Mouse (Mus musculus) c-Kit-positive CD71-positive TER-119-positive erythroid progenitor cells, embryonic 14.5 days (primary cell): Measurements from ENCODE around the gene Cgas.
A peak's percentile ranks its signal among the peaks of the same experiment; 100 is the strongest.

Experiments used
- DNase-seq: peaks from one replicate; pipeline ENCODE4 v3.0.0-alpha.2; 2013; ENCODE audit warnings: low spot score

Cgas gene

GRCm38 (mm10) chr9:78457026-78457425 is 14.0 kb upstream of the Cgas start:
- DNase-seq = no peak

GRCm38 (mm10) chr9:78451382-78451781 is 8.3 kb upstream of the Cgas start:
- no peak for DNase-seq

DNA sequence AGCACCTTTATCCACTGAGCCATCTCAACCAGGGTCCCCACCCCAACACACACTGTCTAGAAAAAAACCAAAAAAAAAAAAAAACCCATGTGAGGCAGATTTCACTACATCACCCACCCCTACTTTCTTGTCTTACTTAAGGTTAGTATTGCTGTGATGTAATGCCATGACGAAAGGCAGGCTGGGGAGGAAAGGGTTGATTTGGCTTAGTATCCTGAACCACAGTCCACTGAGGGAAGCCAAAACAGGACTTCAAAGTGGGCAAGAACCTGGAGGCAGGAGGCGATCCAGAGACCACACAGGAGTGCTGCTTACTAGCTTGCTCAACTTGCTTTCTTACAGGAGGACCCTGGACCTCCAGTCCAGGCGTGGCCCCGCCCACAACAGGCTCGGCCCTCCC is 7.4 kb upstream of the Cgas start:
- no peak for DNase-seq

- peak; percentile 93 for DNase-seq
These were observed 5.2 kb upstream of the Cgas start, which contains the start of the genes Mto1 and Gm17324 for GRCm38 (mm10) chr9:78447973-78448873. Gene Mto1 (plus strand): TSS chr9:78448208. Gene Gm17324 (minus strand): TSS chr9:78448786.

- no peak for DNase-seq
These were observed 4.6 kb upstream of the Cgas start for GRCm38 (mm10) chr9:78447606-78447972.

- no peak for DNase-seq
These were observed 829 bp downstream of the Cgas start for GRCm38 (mm10) chr9:78442237-78442578.

DNA sequence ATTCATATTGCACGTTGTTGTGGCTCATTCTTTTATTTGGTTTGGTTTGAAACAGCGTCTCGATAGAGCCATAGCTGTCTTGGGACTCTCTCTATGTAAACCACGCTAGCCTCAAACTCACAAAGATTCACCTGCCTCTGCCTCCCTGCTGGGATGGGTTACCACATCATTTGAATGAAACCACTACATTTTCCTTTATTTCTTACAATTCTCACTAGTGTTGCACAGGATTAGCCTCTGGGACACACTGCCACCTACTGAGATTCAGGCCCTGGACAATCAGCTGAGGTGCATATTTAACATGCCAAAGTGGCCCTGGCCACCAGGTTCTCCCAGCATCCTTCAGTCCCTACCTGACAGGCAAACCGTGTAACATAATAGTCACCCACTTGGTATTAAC is 3.6 kb downstream of the Cgas start:
- DNase-seq = no peak

DNA sequence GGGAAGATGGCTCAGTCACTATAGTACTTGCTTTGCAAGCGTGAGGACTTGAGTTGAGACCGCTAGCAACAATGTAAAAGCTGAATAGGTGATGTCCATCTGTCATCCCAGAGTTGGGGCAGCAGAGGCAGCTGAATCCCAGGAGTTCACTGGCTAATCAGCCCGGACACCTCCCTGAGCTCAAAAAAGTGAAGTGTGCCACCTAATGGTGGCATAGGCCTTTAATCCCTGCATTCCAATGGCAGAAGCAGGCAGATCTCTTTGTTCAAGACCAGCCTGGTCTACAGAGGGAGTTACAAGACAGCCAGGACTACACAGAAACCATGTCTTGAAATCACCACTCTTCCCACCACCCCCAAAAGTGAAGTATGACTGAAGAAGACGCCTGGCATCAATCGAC is 10.6 kb downstream of the Cgas start:
- no peak for DNase-seq

GRCm38 (mm10) chr9:78430486-78430885 is 12.6 kb downstream of the Cgas start:
- DNase-seq = no peak

- DNase-seq = no peak
These were observed 13.5 kb downstream of the Cgas start for GRCm38 (mm10) chr9:78429551-78429950.

DNA sequence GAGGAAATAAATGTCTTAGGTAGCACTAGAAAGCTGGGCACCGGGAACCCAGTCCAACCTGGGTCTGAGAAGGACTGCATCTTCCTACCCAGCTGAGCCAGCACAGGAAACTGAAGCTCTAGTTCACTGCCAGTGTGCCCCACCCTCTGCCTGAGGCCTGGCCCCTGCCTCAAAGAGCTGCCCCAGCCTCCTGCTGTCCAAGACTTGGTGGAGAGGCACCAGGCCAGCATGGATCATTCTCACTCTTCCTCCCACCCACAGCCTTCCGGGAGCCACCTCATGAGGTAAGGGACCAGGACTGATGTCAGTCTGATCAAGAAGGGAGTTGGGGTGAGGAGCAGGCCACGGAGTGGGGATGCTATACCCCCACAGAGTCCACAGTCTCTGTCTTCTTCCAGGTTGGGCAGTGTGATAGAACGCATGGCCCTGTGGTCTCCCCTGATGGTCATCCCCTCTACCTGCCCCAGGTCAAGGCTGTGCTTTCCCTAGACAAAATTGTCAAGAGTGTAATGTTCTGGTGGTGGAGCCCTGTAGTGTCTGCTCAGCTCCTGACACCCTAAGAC is 14.1 kb downstream of the Cgas start:
- no peak for DNase-seq

DNA sequence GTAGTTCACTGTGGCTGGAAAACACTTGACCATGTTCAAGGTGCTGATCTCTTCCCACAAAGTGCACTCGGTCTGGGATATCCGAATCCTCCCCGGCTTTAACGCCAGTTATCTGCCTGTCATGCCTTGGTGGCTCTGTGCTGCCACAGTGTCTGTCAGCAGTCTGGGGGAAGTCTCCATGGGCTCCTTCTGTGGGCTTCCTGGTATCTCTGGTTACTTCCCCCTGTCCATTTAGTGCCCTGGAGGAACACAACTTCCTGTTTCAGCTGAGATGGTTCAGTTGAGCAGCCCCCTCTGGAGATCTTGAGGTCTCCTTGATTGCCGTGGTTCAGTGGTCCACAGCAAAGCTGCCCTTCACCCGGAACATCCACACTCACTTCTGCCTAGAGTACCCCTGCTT is 14.9 kb downstream of the Cgas start:
- no peak for DNase-seq

DNA sequence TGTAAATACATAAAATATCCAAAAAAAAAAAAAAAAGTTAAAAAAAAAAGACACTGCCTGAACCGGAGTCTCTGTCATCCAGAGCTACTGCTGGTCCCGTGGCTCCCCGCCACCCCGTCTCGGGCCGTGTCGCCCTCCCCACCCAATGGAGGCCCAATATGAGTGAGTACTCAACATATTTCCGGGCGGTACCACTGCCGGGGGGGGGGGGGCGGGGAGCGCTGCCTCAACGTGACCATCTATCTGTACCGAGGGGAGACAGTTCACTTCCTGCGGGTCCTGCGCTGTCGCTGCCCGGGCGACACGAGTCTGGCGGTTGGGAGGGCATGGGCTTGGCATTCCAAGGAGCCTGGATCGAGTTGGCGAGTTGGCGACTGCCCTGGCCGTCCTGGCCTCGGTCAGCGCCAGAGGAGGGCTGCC is 15.7 kb downstream of the Cgas start:
- DNase-seq = no peak

DNA sequence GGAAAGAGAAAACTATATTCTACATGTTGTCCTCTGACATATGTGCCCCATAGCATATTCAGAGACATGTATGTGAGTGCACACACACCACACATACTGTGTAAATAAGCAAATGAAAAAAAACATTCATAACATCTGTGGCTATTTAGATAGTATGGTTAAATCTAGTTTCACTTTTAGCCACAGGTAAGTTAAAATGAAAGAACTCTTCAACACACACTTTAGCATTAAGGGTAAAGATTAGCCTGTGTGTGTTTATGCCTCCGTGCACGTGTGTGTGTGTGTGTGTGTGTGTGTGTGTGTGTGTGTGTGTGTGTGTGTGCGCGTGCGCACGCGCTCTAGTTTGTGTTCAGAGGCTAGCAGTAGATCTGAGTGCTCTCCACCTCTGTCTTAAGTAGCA is 41.4 kb downstream of the Cgas start:
- no peak for DNase-seq

DNA sequence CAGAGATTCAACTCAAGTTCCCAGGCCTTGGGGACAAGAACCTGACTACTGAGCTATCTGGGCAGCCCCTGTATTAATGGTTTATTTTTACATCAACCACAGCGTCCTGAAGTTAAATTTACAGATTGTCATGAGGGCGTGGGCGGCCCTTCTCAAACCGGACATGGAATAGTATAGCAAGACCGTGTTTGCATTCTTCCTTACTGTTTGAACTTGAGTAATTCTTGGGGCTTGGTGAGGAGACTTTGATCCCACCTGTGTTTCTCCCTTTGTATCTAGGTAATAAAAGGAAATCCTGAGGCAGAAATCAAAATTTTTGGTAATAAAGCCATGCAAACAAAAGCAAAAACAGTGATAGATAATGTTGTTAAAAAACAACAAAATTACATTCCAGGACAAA is 42.5 kb downstream of the Cgas start:
- DNase-seq = no peak

- no peak for DNase-seq
These were observed 46.5 kb downstream of the Cgas start for GRCm38 (mm10) chr9:78396517-78396916.

DNA sequence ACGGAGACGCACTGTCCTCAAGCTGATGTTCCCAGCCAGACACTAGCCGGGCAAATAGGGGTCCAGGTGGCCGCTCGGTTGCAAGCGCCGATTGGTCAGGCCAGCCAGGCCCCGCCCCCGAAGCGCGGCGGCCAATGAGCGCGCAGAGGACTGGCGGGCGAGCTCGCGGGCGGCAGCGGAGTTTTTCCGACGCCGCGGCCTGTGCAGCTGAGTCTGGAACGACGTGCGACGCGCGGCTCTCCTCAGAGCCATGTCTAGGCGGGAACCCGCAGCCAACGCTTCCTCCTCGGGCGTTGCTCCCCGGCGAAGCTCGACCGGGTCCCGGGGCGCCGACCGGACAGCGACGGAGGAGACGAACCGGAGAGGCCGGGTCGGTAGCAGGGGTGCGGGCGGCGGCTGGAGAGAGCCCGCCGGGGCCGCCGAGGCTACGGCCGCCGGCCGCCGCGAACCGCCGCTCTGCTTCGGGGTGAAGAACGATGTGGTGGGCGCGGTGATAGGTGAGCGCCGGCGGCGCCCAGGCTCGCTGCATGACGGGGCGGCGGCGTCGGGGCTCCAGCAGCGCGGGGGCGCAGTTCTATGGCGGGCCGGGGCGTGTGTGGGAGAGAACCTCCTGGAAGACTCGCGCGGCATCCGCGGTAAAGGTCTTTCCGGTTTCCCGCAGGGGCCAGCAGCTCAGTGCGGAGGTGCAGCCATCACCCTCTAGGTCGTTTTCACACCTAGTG is 47.2 kb downstream of the Cgas start, which contains the start of gene Ddx43:
TSS of gene Ddx43 (plus strand) at position 148 of the 722 bp plus-strand sequence.
- no peak for DNase-seq

DNA sequence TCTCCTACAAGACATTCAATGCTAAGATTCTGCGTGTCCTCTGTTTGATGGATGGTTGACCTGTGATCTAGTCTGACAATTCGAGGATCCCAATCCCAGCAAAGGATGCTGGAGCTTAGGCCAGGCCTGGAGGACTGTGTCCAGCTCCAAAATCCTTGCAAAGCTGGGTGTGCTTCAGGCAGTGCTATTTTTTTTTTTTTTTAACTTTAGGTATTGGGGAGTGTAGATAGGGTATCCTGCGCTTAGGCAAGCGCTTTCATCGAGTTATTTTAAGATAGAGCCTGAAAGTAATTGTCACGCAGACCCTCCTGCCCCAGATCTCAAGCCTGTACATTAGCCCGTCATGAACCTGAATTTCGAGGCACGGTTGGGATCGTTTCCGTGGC is 47.8 kb downstream of the Cgas start:
- no peak for DNase-seq

GRCm38 (mm10) chr9:78394602-78395001 is 48.4 kb downstream of the Cgas start:
- no peak for DNase-seq

DNA sequence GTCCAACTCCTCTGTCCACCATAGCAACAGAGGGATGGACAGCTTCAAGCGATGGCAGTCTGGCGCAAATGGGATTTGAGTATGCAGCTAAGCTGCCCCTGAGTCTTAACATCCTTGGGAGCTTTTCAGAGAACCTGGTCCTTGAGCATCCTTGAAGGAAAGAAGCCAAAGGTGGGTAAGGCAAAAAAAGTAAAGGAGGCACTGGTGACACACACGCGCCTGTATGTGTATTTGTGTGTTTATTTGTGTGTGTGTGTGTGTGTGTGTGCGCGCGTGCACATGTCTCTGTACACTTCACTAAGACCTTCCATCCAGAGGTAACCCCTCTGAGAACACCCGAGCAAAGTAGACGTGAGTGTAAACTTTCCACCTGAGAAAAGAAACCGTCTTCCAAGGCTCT is 49.3 kb downstream of the Cgas start:
- DNase-seq = no peak

DNA sequence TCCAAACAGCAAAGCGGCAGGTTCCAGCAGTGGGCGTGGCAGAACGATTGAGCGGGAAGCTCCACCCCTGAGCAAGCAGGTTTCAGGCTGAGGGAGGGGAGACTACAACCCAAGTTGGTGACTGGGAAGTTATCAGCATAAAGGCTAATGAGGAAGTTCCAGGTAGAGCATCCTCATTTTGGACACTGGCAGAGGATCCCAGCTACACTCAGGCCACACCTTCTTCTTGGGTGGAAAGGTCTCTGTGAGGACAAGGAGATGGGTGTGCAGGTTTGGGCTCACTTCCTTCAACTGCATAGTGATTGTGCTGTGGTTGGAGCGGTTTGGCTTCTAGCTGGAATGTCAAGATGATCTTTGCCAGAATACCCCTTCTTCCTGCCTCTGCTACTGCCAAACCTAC is 53.1 kb downstream of the Cgas start:
- DNase-seq = no peak

GRCm38 (mm10) chr9:78386947-78387346 is 56.1 kb downstream of the Cgas start:
- no peak for DNase-seq

- no peak for DNase-seq
These were observed 57.1 kb downstream of the Cgas start for GRCm38 (mm10) chr9:78385893-78386292.
